Mouse (Mus musculus) megakaryocyte, embryonic 14.5 days (primary cell): Measurements from ENCODE around the gene Zfp362. TPM values are rescaled to one million over a fixed set of nuclear protein-coding genes. Genes with fewer than 3 reads are reported as not detected.

Experiments used
- H3K27me3 ChIP-seq: replicated peaks from 2 replicates; pipeline ENCODE3; 2012; ENCODE audit warnings: inconsistent platforms
- H3K36me3 ChIP-seq: replicated peaks from 2 replicates; pipeline ENCODE3; 2012; ENCODE audit warnings: low read length, inconsistent platforms, mixed read lengths
- H3K4me1 ChIP-seq: 2 replicates; pipeline ENCODE4 v1.6.1; 2012; ENCODE audit warnings: inconsistent platforms
- H3K4me3 ChIP-seq: replicated peaks from 2 replicates; pipeline ENCODE3; 2012; ENCODE audit warnings: moderate library complexity, mild to moderate bottlenecking, inconsistent platforms
- H3K9me3 ChIP-seq: 2 replicates; pipeline ENCODE4 v1.6.1; 2012; ENCODE audit warnings: inconsistent platforms
- FLI1 ChIP-seq: IDR thresholded peaks from 2 replicates; pipeline ENCODE4 v1.6.1; 2012; ENCODE audit warnings: low read length, inconsistent platforms, mixed read lengths
- GATA1 ChIP-seq: IDR thresholded peaks from 3 replicates; pipeline ENCODE4 v1.6.1; 2012; ENCODE audit warnings: mixed read lengths, low read length, inconsistent platforms, borderline replicate concordance
- polyA plus RNA-seq: library from polyadenylated mRNA; stranded (reverse); fragments of >175 nt; gene quantifications from 2 replicates; pipeline ENCODE4 v1.2.3, GENCODE M21; 2012; ENCODE audit warnings: low replicate concordance; ENCODE audit not compliant: insufficient read depth

Zfp362 gene
- polyA plus RNA-seq, 1 experiment, result 78.0 TPM

GRCm38 (mm10) chr4:128803569-128803968 lies 2.3 kb downstream of the Zfp362 start:
- peak overlapping the region; percentile 93 for H3K4me3 ChIP-seq
- H3K27me3 ChIP-seq, result no peaks in the 10 kb centered on the region
- peaks cover 81% of the 10 kb centered on the region for H3K4me1 ChIP-seq
- peaks cover 37% of the 10 kb centered on the region for H3K36me3 ChIP-seq
- no peak for TF ChIP-seq FLI1
- TF ChIP-seq GATA1, result no peak
- H3K9me3 ChIP-seq, result peaks cover 5% of the 10 kb centered on the region; the same call in 1 of the 2 replicates

GRCm38 (mm10) chr4:128801675-128802465 lies 4.0 kb downstream of the Zfp362 start:
- Histone ChIP-seq H3K36me3 (peaks cover 40% of the 10 kb centered on the region), H3K4me1 (peaks cover 81% of the 10 kb centered on the region), H3K9me3 (no peaks in the 10 kb centered on the region), H3K4me3 (peak overlapping the region; percentile 34), H3K27me3 (no peaks in the 10 kb centered on the region)
- no peak for TF ChIP-seq GATA1
- TF ChIP-seq FLI1, result no peak

- H3K4me1 ChIP-seq, result peaks cover 82% of the 10 kb centered on the region
Measured at GRCm38 (mm10) chr4:128796788-128797187, 9.1 kb downstream of the Zfp362 start.

GRCm38 (mm10) chr4:128795596-128795995 lies 10.2 kb downstream of the Zfp362 start:
- H3K4me1 ChIP-seq, result peaks cover 70% of the 10 kb centered on the region
- H3K36me3 ChIP-seq, result peaks cover 67% of the 10 kb centered on the region
- H3K4me3 ChIP-seq, result no peak overlapping the region

More at GRCm38 (mm10) chr4:128796788-128797187, 9.1 kb downstream of the Zfp362 start:
- Histone ChIP-seq H3K36me3 (peaks cover 68% of the 10 kb centered on the region), H3K27me3 (no peaks in the 10 kb centered on the region), H3K4me3 (no peak overlapping the region), H3K9me3 (no peaks in the 10 kb centered on the region)
- TF ChIP-seq GATA1 (no peak), FLI1 (no peak)

DNA sequence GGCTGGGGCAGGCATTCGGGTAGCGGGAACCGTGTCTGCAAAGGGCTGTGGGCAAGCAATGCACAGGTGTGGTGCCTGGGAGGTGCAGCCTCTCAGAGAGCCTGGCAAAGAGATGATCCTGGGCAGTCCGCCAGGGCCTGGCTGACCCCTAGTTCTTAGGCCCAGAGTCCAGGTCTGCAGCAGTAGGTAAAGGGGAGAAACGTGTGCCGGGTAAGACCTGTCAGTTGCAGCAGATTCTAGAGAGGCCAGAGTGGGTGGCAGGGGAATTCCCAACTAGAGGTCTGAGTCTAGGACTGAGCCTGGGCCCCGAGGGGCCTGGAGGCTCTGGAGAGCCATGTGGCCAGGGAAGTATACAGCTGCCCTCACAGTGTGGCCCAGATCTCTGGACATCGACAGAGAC lies 11.6 kb downstream of the Zfp362 start:
- TF ChIP-seq FLI1, result no peak
- no peak for TF ChIP-seq GATA1
- Histone ChIP-seq H3K27me3 (no peaks in the 10 kb centered on the region), H3K4me1 (peaks cover 64% of the 10 kb centered on the region), H3K9me3 (no peaks in the 10 kb centered on the region), H3K4me3 (no peak overlapping the region), H3K36me3 (peaks cover 72% of the 10 kb centered on the region)

More at GRCm38 (mm10) chr4:128795596-128795995, 10.2 kb downstream of the Zfp362 start:
- TF ChIP-seq GATA1, result no peak
- TF ChIP-seq FLI1, result no peak
- Histone ChIP-seq H3K9me3 (no peaks in the 10 kb centered on the region), H3K27me3 (no peaks in the 10 kb centered on the region)

GRCm38 (mm10) chr4:128793710-128794109 lies 12.1 kb downstream of the Zfp362 start:
- no peaks in the 10 kb centered on the region for H3K27me3 ChIP-seq
- no peak overlapping the region for H3K4me3 ChIP-seq
- peaks cover 71% of the 10 kb centered on the region for H3K36me3 ChIP-seq
- peaks cover 59% of the 10 kb centered on the region for H3K4me1 ChIP-seq
- TF ChIP-seq GATA1 (no peak), FLI1 (no peak)
- H3K9me3 ChIP-seq, result no peaks in the 10 kb centered on the region

DNA sequence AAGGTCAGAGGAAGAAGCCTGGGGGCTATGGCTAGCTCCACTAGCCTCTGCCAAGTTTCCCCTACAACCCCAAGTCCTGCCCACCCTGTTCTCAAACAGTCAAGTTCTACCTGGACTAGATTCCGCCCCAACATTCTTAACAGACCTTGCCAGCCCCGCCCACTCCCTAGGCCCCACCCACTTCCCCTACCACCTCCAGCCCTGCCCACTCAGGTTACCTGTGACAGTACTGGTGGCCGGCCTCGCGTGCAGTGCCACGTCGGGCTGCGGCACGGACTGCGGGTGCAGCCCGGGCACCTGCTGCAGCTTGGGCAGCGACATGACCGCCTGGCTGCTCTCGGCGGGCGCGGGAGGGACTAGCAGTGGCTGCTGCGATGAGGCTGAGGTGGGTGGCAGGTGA lies 16.2 kb downstream of the Zfp362 start:
- Histone ChIP-seq H3K27me3 (no peaks in the 10 kb centered on the region), H3K4me3 (no peak overlapping the region), H3K9me3 (no peaks in the 10 kb centered on the region), H3K4me1 (peaks cover 20% of the 10 kb centered on the region), H3K36me3 (peaks cover 97% of the 10 kb centered on the region)
- TF ChIP-seq GATA1, result no peak
- no peak for TF ChIP-seq FLI1

- Histone ChIP-seq H3K9me3 (no peaks in the 10 kb centered on the region), H3K4me1 (peaks cover 10% of the 10 kb centered on the region), H3K27me3 (no peaks in the 10 kb centered on the region), H3K36me3 (peaks cover 95% of the 10 kb centered on the region), H3K4me3 (no peak overlapping the region)
- TF ChIP-seq GATA1 (no peak), FLI1 (no peak)
Measured at GRCm38 (mm10) chr4:128788108-128788507, 17.7 kb downstream of the Zfp362 start.

GRCm38 (mm10) chr4:128787023-128787939 lies 18.6 kb downstream of the Zfp362 start:
- no peaks in the 10 kb centered on the region for H3K27me3 ChIP-seq
- TF ChIP-seq GATA1 (no peak), FLI1 (no peak)
- H3K36me3 ChIP-seq, result peaks cover 95% of the 10 kb centered on the region
- peaks cover 15% of the 10 kb centered on the region for H3K4me1 ChIP-seq
- H3K4me3 ChIP-seq, result no peak overlapping the region
- H3K9me3 ChIP-seq, result no peaks in the 10 kb centered on the region
